Mouse (Mus musculus) megakaryocyte, embryonic 14.5 days (primary cell): ENCODE data around the gene Hist1h2bg.

Source experiments
- FLI1 ChIP-seq: IDR thresholded peaks from 2 replicates; pipeline ENCODE4 v1.6.1; 2012; ENCODE audit warnings: low read length, inconsistent platforms, mixed read lengths
- GATA1 ChIP-seq: IDR thresholded peaks from 3 replicates; pipeline ENCODE4 v1.6.1; 2012; ENCODE audit warnings: mixed read lengths, low read length, inconsistent platforms, borderline replicate concordance

- no peak for TF ChIP-seq GATA1
- no peak for TF ChIP-seq FLI1
These were observed 5.9 kb downstream of the Hist1h2bg start for GRCm38 (mm10) chr13:23576906-23577639.
